Mouse (Mus musculus): Measurements from ENCODE around the gene Nipal1. TPM values are rescaled to one million over a fixed set of nuclear protein-coding genes. Genes with fewer than 3 reads are reported as not detected.

Gene Nipal1
- polyA plus RNA-seq, 1 experiment, result not detected

DNA sequence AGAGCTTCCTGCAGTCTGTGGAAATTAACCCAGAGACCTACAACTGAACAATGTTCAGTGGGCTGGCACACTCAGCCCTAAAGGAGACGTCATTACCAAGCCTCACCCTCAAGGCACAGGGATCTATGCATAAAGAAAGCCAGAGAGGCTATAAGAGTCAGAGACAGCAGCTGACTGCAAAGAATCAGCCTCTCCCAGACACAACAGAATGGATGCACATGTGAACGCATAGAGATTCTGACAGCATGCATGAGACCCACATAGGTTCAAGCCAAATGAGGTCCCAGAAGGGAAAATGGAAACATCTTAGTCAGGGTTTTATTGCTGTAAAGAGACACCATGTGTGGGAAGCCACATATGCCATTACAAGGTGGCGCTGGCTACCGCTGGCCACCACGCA, 42.9 kb downstream of the Nipal1 start:
- no peak for TF ChIP-seq POLR2A (IDR thresholded peaks at IDR 0.05; ENCODE audit: extremely low read depth, insufficient read depth, low read length)
- no peak for TF ChIP-seq CTCF (IDR thresholded peaks at IDR 0.05; ENCODE audit: extremely low read depth, insufficient read depth, low read length)

DNA sequence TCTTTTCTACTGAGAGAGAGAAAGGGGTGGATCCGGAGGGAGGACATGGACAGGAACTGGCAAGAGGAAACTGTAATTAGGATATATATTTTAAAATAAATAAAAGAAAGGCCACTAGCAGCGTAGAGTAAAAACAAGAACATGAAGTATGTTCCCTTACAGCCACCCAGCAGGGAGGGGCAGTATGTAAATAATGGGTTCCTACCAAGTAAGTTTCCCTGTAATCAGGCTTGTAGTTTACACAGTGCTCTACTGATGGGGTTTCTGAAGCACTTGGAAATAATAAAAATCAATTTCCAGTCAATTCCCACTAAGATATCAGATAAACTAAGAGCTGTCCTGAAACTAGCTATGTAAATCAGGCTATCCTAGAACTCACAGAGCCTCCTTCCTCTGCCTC, 47.1 kb downstream of the Nipal1 start:
- TF ChIP-seq CTCF (IDR thresholded peaks at IDR 0.05; ENCODE audit: extremely low read depth, insufficient read depth, low read length) (no peak), POLR2A (IDR thresholded peaks at IDR 0.05; ENCODE audit: extremely low read depth, insufficient read depth, low read length) (no peak)
- Histone ChIP-seq H3K4me3 (ENCODE audit: insufficient read depth, low read length) (no peak overlapping the region), H3K4me1 (ENCODE audit: control insufficient read depth, insufficient read depth, low read length) (peaks cover 3% of the 10 kb centered on the region), H3K27ac (ENCODE audit: insufficient read depth, low read length) (no peak overlapping the region)

More for the DNA sequence above, 42.9 kb downstream of the Nipal1 start:
- H3K27ac ChIP-seq (ENCODE audit: insufficient read depth, low read length), result no peak overlapping the region
- H3K4me1 ChIP-seq (ENCODE audit: control insufficient read depth, insufficient read depth, low read length), result no peaks in the 10 kb centered on the region
- H3K4me3 ChIP-seq (ENCODE audit: insufficient read depth, low read length), result no peak overlapping the region

DNA sequence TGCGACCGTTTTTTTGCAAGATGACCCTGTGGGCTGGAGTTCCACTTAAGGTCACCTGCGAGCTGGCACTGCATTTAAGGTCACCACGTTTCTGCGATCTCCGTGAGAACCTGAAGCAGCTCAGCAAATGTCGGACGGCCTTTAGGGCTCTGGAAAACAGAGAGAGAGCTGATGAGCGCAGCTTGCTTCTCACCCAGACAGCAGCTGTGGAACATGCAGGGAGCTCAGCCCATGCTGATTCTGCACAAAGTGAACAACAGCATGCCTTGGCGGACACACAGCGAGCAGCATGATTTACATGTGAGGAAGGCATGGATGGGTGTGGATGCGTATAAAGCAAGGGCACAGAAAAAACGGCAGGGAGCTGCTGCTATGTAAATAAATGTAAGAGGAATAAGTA, 48.9 kb downstream of the Nipal1 start:
- H3K4me1 ChIP-seq (ENCODE audit: control insufficient read depth, insufficient read depth, low read length), result peaks cover 3% of the 10 kb centered on the region
- H3K27ac ChIP-seq (ENCODE audit: insufficient read depth, low read length), result no peak overlapping the region
- no peak for TF ChIP-seq POLR2A (IDR thresholded peaks at IDR 0.05; ENCODE audit: extremely low read depth, insufficient read depth, low read length)
- TF ChIP-seq CTCF (IDR thresholded peaks at IDR 0.05; ENCODE audit: extremely low read depth, insufficient read depth, low read length), result no peak
- H3K4me3 ChIP-seq (ENCODE audit: insufficient read depth, low read length), result no peak overlapping the region

DNA sequence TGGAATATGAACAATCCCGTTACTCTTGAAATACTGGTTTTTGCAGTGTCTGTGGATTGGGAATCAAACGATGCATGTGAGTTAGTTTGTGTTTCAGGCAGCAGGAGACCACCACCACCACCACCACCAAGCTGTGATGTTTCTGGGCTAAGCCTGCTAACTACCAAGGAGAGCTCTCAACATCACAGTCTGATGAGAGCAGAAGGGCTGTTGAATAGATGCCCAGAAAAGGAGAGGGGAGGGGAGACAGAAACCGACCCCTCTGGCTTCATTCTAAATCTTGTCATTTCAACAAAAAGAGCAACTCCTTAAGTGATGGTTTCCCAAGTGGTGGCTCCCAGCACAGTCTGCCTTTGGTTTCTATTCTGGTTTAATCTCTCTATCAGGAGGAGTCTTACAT, 50.7 kb downstream of the Nipal1 start:
- TF ChIP-seq POLR2A (IDR thresholded peaks at IDR 0.05; ENCODE audit: extremely low read depth, insufficient read depth, low read length) (no peak), CTCF (IDR thresholded peaks at IDR 0.05; ENCODE audit: extremely low read depth, insufficient read depth, low read length) (no peak)
- H3K27ac ChIP-seq (ENCODE audit: insufficient read depth, low read length), result no peak overlapping the region
- H3K4me1 ChIP-seq (ENCODE audit: control insufficient read depth, insufficient read depth, low read length), result peaks cover 3% of the 10 kb centered on the region
- no peak overlapping the region for H3K4me3 ChIP-seq (ENCODE audit: insufficient read depth, low read length)

DNA sequence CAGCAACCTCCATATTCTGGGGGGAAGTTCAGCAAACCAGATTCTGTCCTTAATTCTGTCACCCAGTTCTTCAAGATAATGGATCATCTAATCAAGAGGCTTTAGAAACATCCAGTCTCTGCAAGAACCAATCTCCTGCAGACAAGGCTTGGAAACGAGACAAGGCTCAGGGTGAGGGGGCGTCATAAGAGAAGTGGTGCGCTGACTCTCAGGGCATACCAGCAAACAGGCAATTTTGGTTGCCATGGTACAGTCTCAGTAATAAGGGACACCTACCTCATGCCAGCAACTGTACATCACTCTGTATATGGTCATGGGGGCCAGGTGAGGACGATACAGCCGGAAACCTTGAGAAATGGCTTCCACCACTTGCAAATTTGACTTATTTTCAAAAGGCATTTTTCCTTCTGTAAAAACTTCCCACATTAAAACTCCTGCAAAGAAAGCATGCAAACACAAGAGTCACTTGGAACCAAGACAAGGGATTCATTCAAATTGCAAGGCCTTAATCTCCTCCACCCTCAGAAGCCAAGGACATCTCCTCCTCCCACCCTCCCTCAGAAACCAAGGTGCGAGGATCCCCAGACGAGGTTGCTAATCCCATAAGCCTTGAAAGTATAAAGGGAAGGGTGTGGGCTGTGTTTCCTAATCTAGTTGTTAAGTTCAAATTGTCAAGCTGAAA, 51.4 kb downstream of the Nipal1 start:
- Histone ChIP-seq H3K4me1 (ENCODE audit: control insufficient read depth, insufficient read depth, low read length) (peaks cover 3% of the 10 kb centered on the region), H3K4me3 (ENCODE audit: insufficient read depth, low read length) (no peak overlapping the region), H3K27ac (ENCODE audit: insufficient read depth, low read length) (no peak overlapping the region)
- TF ChIP-seq POLR2A (IDR thresholded peaks at IDR 0.05; ENCODE audit: extremely low read depth, insufficient read depth, low read length) (no peak), CTCF (IDR thresholded peaks at IDR 0.05; ENCODE audit: extremely low read depth, insufficient read depth, low read length) (no peak)

DNA sequence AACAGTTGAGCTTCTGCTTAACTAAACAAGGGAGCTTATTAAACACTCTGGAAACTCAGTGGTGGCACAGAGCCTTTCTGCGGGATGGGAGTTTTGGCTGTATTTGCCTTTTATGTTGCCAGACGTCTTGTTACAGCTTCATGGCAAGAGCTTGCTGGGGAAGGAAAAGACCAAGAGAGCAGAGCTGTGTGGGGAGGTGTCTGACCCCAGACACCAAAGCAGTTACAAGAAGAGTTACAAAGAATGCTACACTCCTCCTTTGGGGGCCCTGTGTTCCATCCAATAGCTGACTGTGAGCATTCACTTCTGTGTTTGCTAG, 51.9 kb downstream of the Nipal1 start:
- Histone ChIP-seq H3K4me1 (ENCODE audit: control insufficient read depth, insufficient read depth, low read length) (peaks cover 3% of the 10 kb centered on the region), H3K4me3 (ENCODE audit: insufficient read depth, low read length) (no peak overlapping the region), H3K27ac (ENCODE audit: insufficient read depth, low read length) (no peak overlapping the region)
- TF ChIP-seq POLR2A (IDR thresholded peaks at IDR 0.05; ENCODE audit: extremely low read depth, insufficient read depth, low read length) (no peak), CTCF (IDR thresholded peaks at IDR 0.05; ENCODE audit: extremely low read depth, insufficient read depth, low read length) (no peak)

DNA sequence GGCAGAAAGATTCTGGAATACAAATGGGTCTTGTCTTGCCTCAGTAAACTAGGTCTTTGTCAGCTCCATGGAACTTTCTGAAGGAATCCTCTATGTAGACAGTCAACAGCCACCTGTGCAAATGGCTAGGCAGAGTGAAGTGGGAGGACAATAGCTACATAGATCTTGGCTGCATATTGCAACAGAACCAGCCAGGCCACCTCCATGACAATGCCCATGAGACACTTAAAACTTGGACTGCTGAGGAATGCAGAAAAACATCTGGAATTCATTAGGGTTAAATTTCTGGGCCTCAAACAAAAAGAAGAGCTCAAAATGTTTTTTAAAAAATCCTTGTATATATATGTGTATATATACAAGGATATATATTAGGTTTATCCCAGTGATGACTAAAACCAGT, 54.6 kb downstream of the Nipal1 start:
- H3K4me3 ChIP-seq (ENCODE audit: insufficient read depth, low read length), result no peak overlapping the region
- TF ChIP-seq CTCF (IDR thresholded peaks at IDR 0.05; ENCODE audit: extremely low read depth, insufficient read depth, low read length) (no peak), POLR2A (IDR thresholded peaks at IDR 0.05; ENCODE audit: extremely low read depth, insufficient read depth, low read length) (no peak)
- peaks cover 3% of the 10 kb centered on the region for H3K4me1 ChIP-seq (ENCODE audit: control insufficient read depth, insufficient read depth, low read length)
- H3K27ac ChIP-seq (ENCODE audit: insufficient read depth, low read length), result no peak overlapping the region

DNA sequence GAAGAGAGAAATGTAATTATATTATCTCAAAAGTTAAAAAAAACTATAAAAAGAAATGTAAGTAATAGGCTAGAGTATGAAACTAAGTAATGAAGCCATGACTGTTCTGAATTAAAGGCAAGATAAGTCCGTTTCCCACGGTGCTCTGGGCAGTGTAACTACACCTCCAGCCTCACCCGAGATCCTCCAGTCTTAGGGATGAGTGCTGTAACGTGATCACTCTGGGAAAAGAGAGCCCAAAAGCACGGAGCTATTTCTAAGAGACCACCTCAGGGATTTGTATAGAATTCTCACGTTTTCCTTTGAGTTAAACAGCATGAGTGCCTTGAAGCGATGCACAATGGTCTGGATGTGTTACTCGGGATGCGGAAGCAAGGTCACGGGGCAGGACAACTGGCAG, 58.5 kb downstream of the Nipal1 start:
- no peak overlapping the region for H3K27ac ChIP-seq (ENCODE audit: insufficient read depth, low read length)
- TF ChIP-seq CTCF (IDR thresholded peaks at IDR 0.05; ENCODE audit: extremely low read depth, insufficient read depth, low read length) (no peak), POLR2A (IDR thresholded peaks at IDR 0.05; ENCODE audit: extremely low read depth, insufficient read depth, low read length) (no peak)
- H3K4me3 ChIP-seq (ENCODE audit: insufficient read depth, low read length), result no peak overlapping the region
- H3K4me1 ChIP-seq (ENCODE audit: control insufficient read depth, insufficient read depth, low read length), result no peaks in the 10 kb centered on the region

DNA sequence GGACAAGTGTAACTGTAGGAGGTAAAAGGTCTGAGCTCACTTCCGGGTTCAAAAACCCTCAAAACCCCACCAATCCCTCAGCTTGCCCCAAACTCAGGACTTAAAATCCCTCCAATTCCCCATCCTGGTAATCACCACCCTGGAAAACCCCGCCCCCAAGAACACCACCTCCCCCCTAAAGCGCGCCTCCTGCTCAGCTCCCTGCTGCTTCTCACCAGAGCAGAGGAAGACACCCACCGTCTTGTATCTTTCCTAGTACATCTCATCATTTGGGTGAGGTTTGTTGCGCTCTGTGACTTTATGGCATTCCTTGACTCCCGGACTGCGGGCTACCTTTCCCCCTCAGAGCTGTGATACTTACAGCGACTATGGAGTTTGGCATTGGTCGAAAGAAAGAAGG, 59.1 kb downstream of the Nipal1 start:
- TF ChIP-seq CTCF (IDR thresholded peaks at IDR 0.05; ENCODE audit: extremely low read depth, insufficient read depth, low read length) (no peak), POLR2A (IDR thresholded peaks at IDR 0.05; ENCODE audit: extremely low read depth, insufficient read depth, low read length) (no peak)
- Histone ChIP-seq H3K4me1 (ENCODE audit: control insufficient read depth, insufficient read depth, low read length) (no peaks in the 10 kb centered on the region), H3K27ac (ENCODE audit: insufficient read depth, low read length) (no peak overlapping the region), H3K4me3 (ENCODE audit: insufficient read depth, low read length) (no peak overlapping the region)

DNA sequence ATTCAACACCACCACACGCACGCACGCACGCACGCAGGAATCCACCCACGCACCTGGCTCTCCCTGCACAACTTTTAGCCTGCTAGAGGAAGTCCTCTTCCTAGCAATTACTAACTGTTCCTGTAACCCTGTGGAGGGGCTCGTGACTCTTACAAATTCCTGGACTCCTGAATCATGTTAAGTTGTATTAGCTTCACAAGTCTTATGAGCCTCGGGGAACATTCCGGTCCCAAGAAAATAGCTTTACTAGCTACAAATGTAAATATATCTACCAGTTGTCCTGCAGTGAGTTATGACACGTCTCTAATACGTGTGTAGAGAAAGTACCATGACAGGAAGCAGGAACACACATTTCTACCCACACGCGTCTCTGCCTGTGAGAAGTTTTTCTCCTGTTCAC, 61.9 kb downstream of the Nipal1 start:
- no peak overlapping the region for H3K4me3 ChIP-seq (ENCODE audit: insufficient read depth, low read length)
- H3K4me1 ChIP-seq (ENCODE audit: control insufficient read depth, insufficient read depth, low read length), result no peaks in the 10 kb centered on the region
- TF ChIP-seq CTCF (IDR thresholded peaks at IDR 0.05; ENCODE audit: extremely low read depth, insufficient read depth, low read length) (no peak), POLR2A (IDR thresholded peaks at IDR 0.05; ENCODE audit: extremely low read depth, insufficient read depth, low read length) (no peak)
- no peak overlapping the region for H3K27ac ChIP-seq (ENCODE audit: insufficient read depth, low read length)
